Mouse (Mus musculus) heart, adult 11 months (tissue): ENCODE data around the gene Atp11a.

Experiments
- DNase-seq: peaks from one replicate; pipeline ENCODE4 v3.0.0; 2022

The Atp11a gene

GRCm38 (mm10) chr8:12874971-12875370 lies 118.2 kb downstream of the Atp11a start:
- no peak for DNase-seq

- DNase-seq: no peak
Observed at GRCm38 (mm10) chr8:12877126-12877525, 120.3 kb downstream of the Atp11a start.

DNA sequence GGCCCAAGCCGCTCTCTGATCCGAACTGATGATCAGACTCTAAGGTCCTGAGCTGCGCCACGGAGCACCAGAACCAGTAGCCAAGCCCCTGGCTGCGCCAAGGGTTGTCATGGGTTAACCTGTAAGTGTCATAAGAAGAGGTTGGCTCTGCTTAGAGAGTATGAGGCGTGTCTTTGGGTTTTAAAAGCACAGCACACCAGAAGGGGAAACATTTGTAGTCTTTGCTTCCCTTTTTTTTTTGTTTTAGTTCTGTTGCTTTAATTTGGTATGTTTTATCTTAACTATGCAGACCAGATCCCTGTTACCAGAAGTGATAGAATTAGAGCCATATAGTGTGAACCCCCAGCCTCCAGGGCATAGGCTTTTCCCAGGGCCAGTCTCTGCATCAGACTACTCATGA lies 123.3 kb downstream of the Atp11a start:
- DNase-seq: no peak

GRCm38 (mm10) chr8:12883051-12884004 lies 126.5 kb downstream of the Atp11a start:
- peak; percentile 94 for DNase-seq

- DNase-seq: no peak
Observed at GRCm38 (mm10) chr8:12887772-12888435, 131.1 kb downstream of the Atp11a start.

DNA sequence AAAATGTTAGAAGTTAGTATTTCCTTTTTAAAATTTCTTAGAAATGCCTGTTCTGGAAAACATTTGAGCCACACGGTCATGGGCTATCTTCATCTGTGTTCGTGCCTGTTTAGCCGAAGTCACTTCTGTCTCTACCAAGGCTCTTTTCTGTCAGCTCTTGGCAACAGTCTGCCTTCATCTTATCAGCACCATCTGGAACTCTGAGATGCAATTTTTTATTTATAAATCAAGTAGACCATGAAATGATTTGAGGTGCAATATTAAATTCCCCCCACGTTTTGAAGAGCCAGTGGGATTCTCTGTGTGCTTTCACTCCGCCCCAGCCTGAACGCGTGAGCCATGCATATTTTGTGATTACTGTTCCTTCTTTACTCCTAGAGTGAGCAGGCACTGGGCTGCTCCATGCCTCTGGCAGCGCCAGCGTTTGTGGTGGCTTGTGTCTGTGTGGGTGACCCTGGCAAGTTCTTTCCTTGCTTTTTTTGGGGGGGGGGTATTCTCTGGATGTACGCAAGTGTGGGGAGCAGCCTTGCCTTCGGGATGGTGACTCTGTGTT lies 132.3 kb downstream of the Atp11a start:
- DNase-seq: no peak

DNA sequence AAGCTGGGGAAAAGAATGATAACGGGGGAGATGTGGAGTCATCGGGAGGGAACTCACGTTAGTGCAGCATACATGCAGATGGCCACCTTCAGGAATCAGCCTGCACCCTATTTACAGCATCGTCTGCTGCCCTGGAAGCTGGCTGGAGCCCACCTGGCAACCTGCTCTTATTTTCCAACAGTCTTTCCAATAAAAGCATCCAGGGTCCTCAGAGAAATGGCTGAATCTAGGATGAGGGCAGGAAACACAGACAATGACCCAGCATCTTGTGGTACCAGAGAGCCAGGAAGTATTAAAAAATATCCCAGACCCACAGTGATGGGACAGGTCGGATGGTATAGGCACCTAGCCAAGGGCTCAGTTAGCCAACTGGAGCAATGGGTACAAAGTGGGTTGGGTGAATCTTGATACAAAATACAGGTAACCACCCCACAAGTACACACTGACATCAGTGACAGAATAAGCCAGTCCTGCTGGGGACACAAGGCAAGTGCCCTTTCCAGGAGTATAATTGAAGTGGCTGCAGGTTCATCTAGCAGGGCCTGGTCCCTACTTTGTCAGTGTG lies 136.2 kb downstream of the Atp11a start:
- no peak for DNase-seq

GRCm38 (mm10) chr8:12893797-12894578 lies 137.2 kb downstream of the Atp11a start:
- DNase-seq: no peak

- DNase-seq: no peak
Observed at GRCm38 (mm10) chr8:12894783-12895534, 138.1 kb downstream of the Atp11a start.

GRCm38 (mm10) chr8:12895535-12896150 lies 138.8 kb downstream of the Atp11a start:
- DNase-seq: no peak

DNA sequence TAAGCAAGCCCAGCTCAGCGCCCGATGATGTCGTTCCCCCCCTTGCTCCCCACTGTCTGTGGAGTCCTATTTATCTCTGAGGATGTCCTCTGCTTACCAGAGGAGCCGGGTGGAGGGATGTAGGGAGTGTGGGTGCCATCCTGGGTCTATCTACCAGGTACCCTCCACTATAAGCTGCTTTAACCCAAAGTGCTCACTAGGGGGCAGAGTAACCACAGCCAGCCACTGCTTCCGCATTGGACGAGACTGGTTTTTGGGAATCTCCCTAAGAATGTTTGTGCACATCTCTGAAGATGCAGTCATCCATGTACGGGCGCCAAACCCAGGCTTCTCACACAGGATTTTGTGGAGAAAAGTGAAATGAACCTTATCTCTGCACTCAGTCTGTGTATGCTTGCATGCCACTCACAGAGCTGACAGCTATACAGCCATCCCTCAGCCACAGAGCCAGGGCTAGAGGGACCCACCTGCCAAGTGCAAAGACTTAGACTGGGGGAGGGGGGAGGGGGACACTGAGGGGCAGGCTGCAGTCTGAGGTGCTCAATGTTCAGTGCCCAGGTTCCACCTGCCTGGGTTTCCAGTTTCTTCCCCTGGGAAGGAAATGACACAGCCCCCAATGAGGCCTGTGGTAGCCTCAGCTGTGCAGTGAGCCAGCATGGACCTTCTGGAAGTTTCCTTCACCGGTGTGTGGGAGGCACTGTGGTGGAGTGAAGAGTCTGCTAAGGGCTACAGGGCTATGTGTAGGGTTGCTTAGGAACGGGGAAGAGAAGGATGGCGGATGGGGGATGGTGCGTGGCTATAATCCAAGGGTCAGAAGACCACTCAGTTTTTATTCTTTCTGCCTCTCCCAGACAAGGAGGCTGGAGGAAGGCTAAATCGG lies 139.9 kb downstream of the Atp11a start:
- peak; percentile 93 for DNase-seq

GRCm38 (mm10) chr8:12897815-12898214 lies 141.0 kb downstream of the Atp11a start:
- peak; percentile 98 for DNase-seq

GRCm38 (mm10) chr8:12903790-12904415 lies 147.1 kb downstream of the Atp11a start:
- DNase-seq: peak; percentile 95

- peak; percentile 96 for DNase-seq
Observed at GRCm38 (mm10) chr8:12905122-12905521, 148.3 kb downstream of the Atp11a start.

DNA sequence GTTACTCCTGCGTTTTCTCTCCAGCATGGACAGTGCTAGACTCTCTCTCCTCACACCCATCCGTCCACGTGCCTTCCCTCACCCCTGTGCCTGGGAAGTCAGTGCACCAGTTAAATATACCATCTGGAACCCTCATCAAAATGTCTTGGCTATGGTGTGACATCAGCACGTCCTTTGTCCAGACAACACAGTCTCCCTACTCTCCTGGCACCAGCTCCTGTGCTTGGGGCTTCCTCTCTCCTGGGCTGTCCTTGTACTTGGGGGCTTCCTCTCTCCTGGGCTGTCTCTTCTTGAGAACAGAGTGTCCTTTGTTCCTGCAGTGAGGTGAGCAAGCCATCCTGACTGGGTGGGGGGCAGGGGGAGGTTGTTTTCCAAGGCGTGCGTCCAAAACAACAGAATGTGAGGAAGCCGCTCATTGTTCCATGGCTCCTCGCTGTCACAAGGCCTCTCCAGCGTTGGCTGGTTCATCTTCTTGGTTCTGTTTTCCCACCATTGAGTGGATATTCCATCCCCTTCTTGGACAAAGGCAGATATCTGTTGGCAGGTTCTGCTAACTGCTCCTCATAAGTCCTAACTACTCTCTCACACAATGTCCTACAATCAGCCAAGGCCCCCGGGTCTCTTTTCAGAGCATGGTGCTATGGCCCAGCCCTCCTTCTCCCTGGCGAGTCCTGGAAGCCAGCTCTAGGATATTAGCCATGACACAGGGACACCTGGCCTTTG lies 148.9 kb downstream of the Atp11a start:
- DNase-seq: peak; percentile 99

GRCm38 (mm10) chr8:12906597-12906996 lies 149.8 kb downstream of the Atp11a start:
- DNase-seq: no peak

DNA sequence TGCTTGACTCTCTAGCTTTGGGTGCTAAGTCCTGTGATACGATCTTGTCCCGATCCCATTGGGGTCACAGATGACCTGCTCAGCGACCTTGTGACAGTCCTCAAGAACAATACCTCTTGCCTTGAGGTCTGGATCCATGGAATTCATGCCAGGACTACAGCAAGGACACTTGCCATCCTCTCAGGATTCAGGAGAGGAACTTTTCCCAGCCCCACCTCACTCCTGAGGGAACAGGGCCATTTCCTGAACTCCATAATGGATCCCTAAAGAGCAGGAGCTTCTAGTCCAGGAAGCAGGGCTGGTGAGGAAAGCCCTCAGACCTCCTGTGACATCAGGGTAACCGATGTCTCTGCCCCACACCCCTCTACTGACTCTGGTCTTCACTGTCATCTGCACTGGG lies 150.9 kb downstream of the Atp11a start:
- peak; percentile 99 for DNase-seq

- DNase-seq: no peak
Observed at GRCm38 (mm10) chr8:12912011-12912410, 155.2 kb downstream of the Atp11a start.
